Mouse (Mus musculus) heart, postnatal 0 days (tissue): ENCODE measurements around the gene Olfr129. TPM values are rescaled to one million over a fixed set of nuclear protein-coding genes. Genes with fewer than 3 reads are reported as not detected.

ENCODE experiments used
- ATAC-seq: fragments of 200-750 bp; cut with Nextera tagmentation; 2 replicates; pipeline ENCODE4 v1.8.0; 2017; ENCODE audit warnings: low read depth, moderate number of reproducible peaks, moderate library complexity; ENCODE audit not compliant: insufficient read depth
- DNase-seq: peaks from one replicate; pipeline ENCODE4 v3.0.0-alpha.2; 2016; ENCODE audit warnings: low spot score
- H3K27ac ChIP-seq: fragments of 300-500 bp; sonication (generic); 2 replicates; pipeline ENCODE4 v1.5.1; 2014; ENCODE audit warnings: low read depth, mild to moderate bottlenecking
- H3K27me3 ChIP-seq: fragments of 300-500 bp; sonication (generic); 2 replicates; pipeline ENCODE4 v1.6.1; 2014; ENCODE audit warnings: low read length, mixed read lengths; ENCODE audit not compliant: control insufficient read depth, insufficient read depth
- H3K36me3 ChIP-seq: fragments of 300-500 bp; sonication (generic); replicated peaks from 2 replicates; pipeline ENCODE4 v1.6.1; 2014; ENCODE audit warnings: low read length, mixed read lengths; ENCODE audit not compliant: control insufficient read depth, insufficient read depth
- H3K4me1 ChIP-seq: fragments of 300-500 bp; sonication (generic); 2 replicates; pipeline ENCODE4 v1.6.1; 2014; ENCODE audit warnings: antibody characterized with exemption; ENCODE audit not compliant: control insufficient read depth, insufficient read depth
- H3K4me2 ChIP-seq: fragments of 300-500 bp; sonication (generic); 2 replicates; pipeline ENCODE4 v1.6.1; 2014; ENCODE audit warnings: low read depth, mild to moderate bottlenecking, low read length, moderate library complexity
- H3K4me3 ChIP-seq: fragments of 300-500 bp; sonication (generic); 2 replicates; pipeline ENCODE4 v1.5.1; 2014; ENCODE audit warnings: low read depth, low read length
- H3K9ac ChIP-seq: fragments of 300-500 bp; sonication (generic); replicated peaks from 2 replicates; pipeline ENCODE4 v1.6.1; 2014; ENCODE audit warnings: low read depth, low read length, mixed read lengths
- H3K9me3 ChIP-seq: fragments of 300-500 bp; sonication (generic); replicated peaks from 2 replicates; pipeline ENCODE4 v1.6.1; 2016; ENCODE audit warnings: low read length; ENCODE audit not compliant: control insufficient read depth
- CTCF ChIP-seq: IDR thresholded peaks from 2 replicates; pipeline ENCODE4 v1.5.1; 2016; ENCODE audit warnings: antibody characterized with exemption, control low read depth, low read depth
- EP300 ChIP-seq: IDR thresholded peaks from 2 replicates; pipeline ENCODE4 v1.6.1; 2016; ENCODE audit warnings: antibody characterized with exemption, low read depth
- WGBS: fragments of 180-500 bp; shearing (Covaris S2); extraction: QIAGEN DNeasy Blood & Tissue Kit; methylation state at CpG from one replicate; pipeline ENCODE4 v1.1.7; 2014; 5-methylcytosine and 5-hydroxymethylcytosine counted together
- polyA plus RNA-seq: library from polyadenylated mRNA; unstranded; fragments of >200 nt; fragmentation: Nextera tagmentation; extraction: Ambion mirVana; gene quantifications from 2 replicates; pipeline ENCODE4 v1.2.1, GENCODE M21; 2015
- total RNA-seq: library from RNA; depleted of rRNA; stranded (reverse); fragments of >200 nt; gene quantifications from 2 replicates; pipeline ENCODE4 v1.2.3, GENCODE M21; 2014; ENCODE audit warnings: low replicate concordance; rRNA removed

Olfr129 gene
- total RNA-seq, result not detected in 2 replicates
- polyA plus RNA-seq, result not detected in 2 replicates

- H3K36me3 ChIP-seq, result no peaks in the 10 kb centered on the region
- H3K4me1 ChIP-seq, result no peaks in the 10 kb centered on the region
- no peaks in the 10 kb centered on the region for H3K27me3 ChIP-seq
- DNase-seq (no peak), ATAC-seq (no peak)
- H3K9me3 ChIP-seq, result 0 out of 2 replicates have a peak, but pooled peaks cover 3% of the 10 kb centered on the region
- no peak within 1 kb of the TSS for H3K4me3 ChIP-seq
- 64% methylated on average over 1 of the region's 1 CpGs for WGBS
- H3K9ac ChIP-seq, result no peak within 1 kb of the TSS
- no peak within 1 kb of the TSS for H3K27ac ChIP-seq
- TF ChIP-seq CTCF (no peak), EP300 (no peak)
- no peak within 1 kb of the TSS for H3K4me2 ChIP-seq
Observed at GRCm38 (mm10) chr17:38059979-38060378, at the start of gene Olfr129. Gene Olfr129, minus strand, starts transcription at chr17:38060079.

- H3K4me3 ChIP-seq, result no peak within 1 kb of the TSS
- H3K27me3 ChIP-seq, result no peaks in the 10 kb centered on the region
- no peaks in the 10 kb centered on the region for H3K36me3 ChIP-seq
- ATAC-seq (no peak), DNase-seq (no peak)
- no peaks in the 10 kb centered on the region for H3K4me1 ChIP-seq
- no peak within 1 kb of the TSS for H3K9ac ChIP-seq
- no peaks in the 10 kb centered on the region for H3K9me3 ChIP-seq
- no peak for TF ChIP-seq EP300
- no peak for TF ChIP-seq CTCF
- H3K4me2 ChIP-seq, result no peak within 1 kb of the TSS
- no peak within 1 kb of the TSS for H3K27ac ChIP-seq
Observed at GRCm38 (mm10) chr17:38088593-38088992, 28.7 kb upstream of the Olfr129 start, which contains the start of gene Olfr131. Gene Olfr131, minus strand, starts transcription at chr17:38088693.

GRCm38 (mm10) chr17:38082364-38082763 lies 22.5 kb upstream of the Olfr129 start:
- TF ChIP-seq CTCF (no peak), EP300 (no peak)
- Histone ChIP-seq H3K9ac (no peak overlapping the region), H3K27ac (no peak overlapping the region), H3K36me3 (no peaks in the 10 kb centered on the region), H3K4me1 (no peaks in the 10 kb centered on the region), H3K4me2 (no peak overlapping the region), H3K9me3 (no peaks in the 10 kb centered on the region), H3K27me3 (no peaks in the 10 kb centered on the region), H3K4me3 (no peak overlapping the region)
- DNase-seq, result no peak
- no peak for ATAC-seq
- WGBS, result 77% methylated on average over 4 of the region's 4 CpGs

GRCm38 (mm10) chr17:38063621-38064020 lies 3.7 kb upstream of the Olfr129 start, which contains the start of gene Olfr130:
Gene Olfr130, plus strand, starts transcription at chr17:38063921.
- 61% methylated on average over 1 of the region's 1 CpGs for WGBS
- no peak for TF ChIP-seq EP300
- no peak for TF ChIP-seq CTCF
- no peaks in the 10 kb centered on the region for H3K27me3 ChIP-seq

GRCm38 (mm10) chr17:38026297-38026696 lies 33.6 kb downstream of the Olfr129 start:
- Histone ChIP-seq H3K4me1 (no peaks in the 10 kb centered on the region), H3K9ac (no peak overlapping the region), H3K27me3 (no peaks in the 10 kb centered on the region), H3K4me3 (no peak overlapping the region), H3K36me3 (no peaks in the 10 kb centered on the region), H3K9me3 (peaks cover 6% of the 10 kb centered on the region; the same call in 1 of the 2 replicates), H3K27ac (no peak overlapping the region), H3K4me2 (no peak overlapping the region)
- DNase-seq, result no peak
- 30% methylated on average over 5 of the region's 5 CpGs for WGBS
- TF ChIP-seq CTCF, result no peak
- no peak for TF ChIP-seq EP300
- ATAC-seq, result no peak

More at GRCm38 (mm10) chr17:38063621-38064020, 3.7 kb upstream of the Olfr129 start, which contains the start of gene Olfr130:
- Histone ChIP-seq H3K27ac (no peak within 1 kb of the TSS), H3K4me3 (no peak within 1 kb of the TSS), H3K9ac (no peak within 1 kb of the TSS), H3K4me1 (no peaks in the 10 kb centered on the region), H3K4me2 (no peak within 1 kb of the TSS), H3K36me3 (no peaks in the 10 kb centered on the region), H3K9me3 (0 out of 2 replicates have a peak, but pooled peaks cover 3% of the 10 kb centered on the region)
- ATAC-seq, result no peak
- DNase-seq, result no peak

- ATAC-seq (no peak), DNase-seq (no peak)
- H3K27ac ChIP-seq, result no peak overlapping the region
- H3K36me3 ChIP-seq, result no peaks in the 10 kb centered on the region
- H3K27me3 ChIP-seq, result no peaks in the 10 kb centered on the region
- H3K9ac ChIP-seq, result no peak overlapping the region
- no peaks in the 10 kb centered on the region for H3K4me1 ChIP-seq
- H3K4me2 ChIP-seq, result no peak overlapping the region
- H3K9me3 ChIP-seq, result no peaks in the 10 kb centered on the region
- H3K4me3 ChIP-seq, result no peak overlapping the region
- WGBS, result 70% methylated on average over 2 of the region's 2 CpGs
- TF ChIP-seq EP300, result no peak
- TF ChIP-seq CTCF, result no peak
Observed at GRCm38 (mm10) chr17:38016341-38016740, 43.5 kb downstream of the Olfr129 start.
